Mouse (Mus musculus): ENCODE data around the gene Ift52.
"Not testable (repeated sequence)": the region's sequence is repeated elsewhere in the genome, so short reads cannot be mapped to it uniquely, and the experiment has no call there.

Ift52 gene

DNA sequence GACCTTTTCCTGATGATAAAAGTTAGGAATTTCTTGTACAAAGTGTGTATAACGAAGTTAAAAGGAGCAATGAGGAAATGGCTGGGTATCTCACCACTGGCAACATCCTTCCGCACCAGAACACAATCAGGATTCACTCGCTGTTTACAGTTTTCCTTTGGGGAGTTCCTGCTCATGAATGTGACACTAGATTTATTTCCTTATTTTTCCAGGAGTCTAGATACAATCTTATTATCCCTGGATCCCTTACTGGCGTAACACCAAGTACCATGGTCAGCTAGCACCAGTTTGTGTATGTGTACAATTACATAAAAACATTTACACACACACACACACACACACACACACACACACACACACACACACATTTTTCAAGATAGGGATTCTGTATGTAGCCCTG is 9.9 kb upstream of the Ift52 start:
- in situ Hi-C loops (cut with MboI; ENCODE audit: low sequenced_read_pairs) = no loop called here

DNA sequence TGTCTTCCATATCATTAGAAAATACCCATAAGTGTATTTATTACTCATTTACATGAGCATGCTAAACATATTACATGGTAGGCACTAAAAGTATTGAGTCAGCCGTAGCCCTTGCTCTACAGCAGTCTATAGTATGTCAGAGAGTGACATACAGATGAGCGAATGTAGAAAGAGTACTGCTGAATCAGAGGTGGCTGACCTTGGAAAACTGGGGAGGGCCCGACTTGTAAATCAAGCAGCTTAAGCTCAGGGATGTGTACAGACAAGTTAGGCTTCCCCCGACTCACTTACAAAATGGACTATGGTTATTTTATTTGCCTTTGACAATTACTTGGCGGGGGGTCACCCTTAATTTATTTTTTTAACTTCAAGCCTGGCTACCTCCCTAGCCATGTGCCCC is 14.1 kb downstream of the Ift52 start:
- in situ Hi-C loops (cut with MboI; ENCODE audit: low sequenced_read_pairs) = no loop called here

DNA sequence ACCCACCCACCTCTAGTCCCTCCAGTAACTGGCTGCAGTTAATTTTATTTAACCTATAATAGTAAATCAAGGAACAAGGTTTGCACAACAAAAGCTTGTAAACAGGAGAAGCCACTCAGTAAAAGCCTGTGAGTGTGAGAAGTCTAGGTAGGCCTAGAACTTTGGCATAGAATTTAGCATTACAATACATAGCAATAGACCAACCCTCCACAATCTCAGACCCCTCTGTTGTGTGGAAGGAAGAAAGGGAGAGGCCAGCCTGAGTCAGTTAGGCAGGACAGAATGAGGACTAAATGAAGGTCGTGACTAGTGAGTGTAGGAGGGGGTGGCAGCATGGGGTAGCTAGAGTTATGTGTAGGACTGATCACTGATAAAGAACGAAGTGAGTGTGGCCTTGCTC is 14.6 kb downstream of the Ift52 start:
- in situ Hi-C loops (cut with MboI; ENCODE audit: low sequenced_read_pairs) = no loop called here

DNA sequence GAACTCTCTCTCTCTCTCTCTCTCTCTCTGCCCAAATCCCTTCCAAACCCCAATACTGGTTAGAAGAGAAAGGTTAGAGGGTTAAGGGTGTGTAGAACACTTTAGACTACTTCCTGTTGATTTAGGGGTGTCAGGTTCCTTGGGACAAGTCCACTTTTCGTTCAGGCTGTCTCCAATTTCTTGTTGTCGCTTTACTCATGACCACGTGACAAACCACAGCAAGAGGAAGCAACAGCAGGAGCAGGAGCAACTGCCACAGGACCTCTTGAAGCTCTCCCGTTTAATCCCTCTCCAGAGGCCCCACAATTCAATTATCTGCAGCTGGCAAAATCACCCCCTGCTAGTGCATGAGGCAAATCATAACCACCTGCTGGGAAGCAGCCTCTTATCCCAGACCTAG is 15.5 kb downstream of the Ift52 start:
- in situ Hi-C loops (cut with MboI; ENCODE audit: low sequenced_read_pairs) = no loop called here

DNA sequence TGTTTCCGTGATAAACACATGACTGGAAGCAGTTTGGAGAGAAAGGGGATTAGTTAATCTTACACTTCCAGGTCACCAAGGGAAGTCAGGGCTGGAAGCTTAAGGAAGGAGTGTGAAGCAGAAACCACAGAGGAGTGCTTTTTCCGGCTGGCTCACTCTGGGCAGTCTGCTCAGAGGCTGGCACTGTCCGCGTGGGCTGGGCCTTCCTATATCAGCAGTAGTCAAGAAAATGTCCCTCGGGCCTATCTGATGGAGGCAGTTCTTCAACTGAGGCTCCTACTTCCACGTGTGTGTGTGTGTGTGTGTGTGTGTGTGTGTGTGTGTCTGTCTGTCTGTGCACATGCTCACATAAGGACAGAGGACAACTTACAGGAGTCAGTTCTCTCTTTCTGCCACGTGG is 22.8 kb downstream of the Ift52 start:
- in situ Hi-C loops (cut with MboI; ENCODE audit: low sequenced_read_pairs) = no loop called here

DNA sequence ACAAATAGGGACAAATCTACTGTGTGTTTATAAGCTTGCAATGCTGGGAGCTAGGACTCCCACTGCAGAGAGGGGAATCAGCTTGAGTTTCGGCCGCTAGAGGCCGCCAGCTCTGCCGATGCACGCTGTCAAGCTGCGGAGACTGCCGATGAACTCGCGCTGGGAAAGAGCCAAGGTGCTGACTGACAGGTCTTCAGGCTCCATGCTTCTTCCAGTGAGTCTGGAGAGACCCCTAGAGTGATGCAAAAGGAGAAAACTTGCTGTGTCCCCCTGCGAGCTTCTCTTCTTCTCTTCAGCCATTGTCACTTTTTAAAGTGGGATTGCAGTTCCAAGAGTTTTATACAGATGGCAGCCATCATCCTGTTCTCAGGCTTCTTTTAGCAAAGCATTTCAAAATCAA is 31.0 kb downstream of the Ift52 start:
- in situ Hi-C loops (cut with MboI; ENCODE audit: low sequenced_read_pairs) = no loop called here

DNA sequence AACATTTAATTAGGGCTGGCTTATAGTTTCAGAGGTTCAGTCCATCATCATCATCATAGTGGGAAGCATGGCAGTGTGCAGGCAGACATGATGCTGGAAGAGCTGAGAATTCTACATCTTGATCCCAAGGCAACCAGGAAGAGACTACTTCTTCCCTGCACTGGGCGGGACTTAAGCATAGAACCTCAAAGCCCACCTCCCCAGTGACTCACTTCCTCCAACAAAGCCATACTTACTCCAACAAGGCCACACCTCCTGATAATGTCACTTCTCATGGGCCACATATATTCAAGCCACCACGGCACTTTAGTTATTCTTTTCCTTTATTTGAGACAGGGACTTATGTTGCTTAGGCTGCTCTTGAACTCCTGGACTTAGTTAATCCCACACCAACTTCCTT is 32.0 kb downstream of the Ift52 start:
- in situ Hi-C loops (cut with MboI; ENCODE audit: low sequenced_read_pairs) = no loop called here

DNA sequence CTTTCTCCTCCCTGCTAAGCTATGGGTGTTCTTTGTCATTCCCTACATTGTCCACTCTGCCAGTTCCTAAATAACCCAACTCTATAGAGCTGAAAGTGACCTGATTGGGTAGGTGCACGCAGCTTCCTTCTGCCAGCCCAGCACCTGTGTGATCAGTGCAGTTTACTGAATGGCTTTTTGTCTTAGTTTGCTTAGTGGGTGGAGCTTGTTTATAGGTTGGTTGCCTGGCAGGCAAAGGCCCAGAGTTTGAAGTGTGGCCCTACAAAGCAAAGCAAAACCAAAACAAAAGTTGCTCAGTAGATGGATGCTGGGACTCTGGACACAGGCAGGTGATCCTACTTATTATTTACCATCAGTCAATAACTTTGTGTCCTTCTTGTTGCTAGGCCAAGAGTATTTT is 34.5 kb downstream of the Ift52 start:
- in situ Hi-C loops (cut with MboI; ENCODE audit: low sequenced_read_pairs) = no loop called here

DNA sequence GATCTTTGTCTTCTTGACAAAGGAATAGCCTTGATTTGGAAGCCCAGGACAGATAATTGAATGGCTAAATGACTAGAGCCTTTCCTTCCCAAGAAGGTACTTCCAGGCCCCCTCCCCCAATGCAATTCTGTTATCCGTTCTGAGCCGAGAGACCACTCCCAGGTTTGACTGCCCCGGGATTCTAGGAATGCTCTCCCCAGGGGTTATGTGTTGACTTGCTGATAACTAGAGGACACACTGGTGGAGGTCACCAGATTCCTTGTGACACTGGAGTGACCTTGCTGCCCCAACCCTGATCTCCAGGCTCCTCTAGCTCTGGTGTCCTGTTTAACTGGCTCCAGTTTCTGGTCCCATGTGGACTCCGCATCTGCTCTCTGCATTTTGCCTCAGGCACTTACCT is 34.9 kb downstream of the Ift52 start:
- in situ Hi-C loops (cut with MboI; ENCODE audit: low sequenced_read_pairs) = no loop called here

DNA sequence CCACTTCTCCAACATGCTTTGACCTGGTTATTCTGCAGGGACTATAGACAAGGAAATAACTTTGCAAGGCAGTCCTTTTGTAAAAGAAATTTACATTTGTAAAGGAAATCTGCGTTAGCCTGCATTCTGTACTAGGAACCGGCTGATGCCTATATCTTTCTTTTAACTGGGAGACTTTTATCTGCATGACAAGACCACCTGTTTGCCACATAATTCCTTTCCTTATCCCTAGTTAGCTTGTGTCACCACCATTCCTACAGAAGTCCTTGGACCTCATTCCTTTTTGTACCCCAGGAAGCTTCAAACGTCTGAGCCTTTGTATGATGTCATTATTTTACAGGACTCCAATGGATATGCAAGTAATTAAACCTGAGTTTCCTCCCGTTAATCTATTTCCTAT is 35.7 kb downstream of the Ift52 start:
- in situ Hi-C loops (cut with MboI; ENCODE audit: low sequenced_read_pairs) = no loop called here

DNA sequence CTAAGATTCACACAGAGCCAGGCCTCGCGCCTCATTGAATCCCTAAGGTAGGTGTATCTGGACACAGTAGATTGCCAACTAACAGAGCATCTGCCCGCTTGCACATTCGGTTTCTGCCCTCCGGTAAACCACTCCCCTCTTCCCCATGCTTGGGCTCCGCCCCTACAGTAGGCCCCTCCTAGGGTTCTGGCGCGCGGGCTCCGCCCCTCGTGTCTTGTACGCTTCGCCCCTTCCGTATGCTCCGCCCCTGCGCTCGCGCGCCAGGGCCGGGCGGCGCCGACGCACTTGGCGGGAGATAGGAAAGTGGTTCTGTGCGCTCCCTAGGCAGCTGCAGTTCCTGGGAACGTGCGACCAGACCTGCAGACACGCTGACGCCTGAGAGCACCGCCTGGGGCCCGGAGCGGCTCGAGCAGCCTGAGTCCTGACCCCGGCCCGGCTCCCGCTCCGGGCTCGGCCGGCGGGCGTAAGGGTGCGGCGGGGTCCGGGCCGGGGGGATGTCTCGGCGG is 37.2 kb downstream of the Ift52 start, which contains the start of gene Mybl2:
Gene Mybl2 (plus strand): TSS at position 353 of the 506 bp plus-strand sequence.
- in situ Hi-C loops (cut with MboI; ENCODE audit: low sequenced_read_pairs) = no loop called here

DNA sequence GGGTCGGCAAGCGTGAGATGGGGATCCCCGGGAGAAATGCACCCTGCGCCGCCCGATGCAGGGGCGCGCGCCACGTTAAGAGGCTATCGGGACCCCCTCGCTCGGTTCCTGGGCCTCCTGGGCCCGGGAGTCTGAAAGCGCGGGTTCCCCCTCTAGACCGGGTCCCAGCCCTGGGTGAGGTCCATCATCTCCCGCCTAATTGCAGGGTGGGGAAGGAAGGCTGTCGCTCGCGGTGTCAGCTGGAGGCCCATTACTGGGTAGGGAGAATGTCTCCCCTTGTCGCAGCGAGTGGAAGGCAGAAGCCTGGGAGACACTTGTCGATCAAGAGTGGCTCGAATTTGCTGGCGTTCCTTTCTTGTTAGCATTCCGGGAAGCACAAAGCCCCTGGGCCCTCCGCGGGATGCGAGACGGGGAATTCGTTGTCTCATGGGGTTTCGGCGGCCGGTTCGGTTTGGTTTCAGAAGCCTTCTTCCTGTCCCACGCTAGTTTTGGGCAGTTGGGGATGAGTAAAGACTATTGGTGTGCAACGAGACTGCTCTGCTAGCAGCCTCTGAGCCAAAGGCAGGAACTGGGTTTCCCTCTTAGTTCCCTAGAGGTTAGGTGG is 37.8 kb downstream of the Ift52 start:
- in situ Hi-C loops (cut with MboI; ENCODE audit: low sequenced_read_pairs) = no loop called here

DNA sequence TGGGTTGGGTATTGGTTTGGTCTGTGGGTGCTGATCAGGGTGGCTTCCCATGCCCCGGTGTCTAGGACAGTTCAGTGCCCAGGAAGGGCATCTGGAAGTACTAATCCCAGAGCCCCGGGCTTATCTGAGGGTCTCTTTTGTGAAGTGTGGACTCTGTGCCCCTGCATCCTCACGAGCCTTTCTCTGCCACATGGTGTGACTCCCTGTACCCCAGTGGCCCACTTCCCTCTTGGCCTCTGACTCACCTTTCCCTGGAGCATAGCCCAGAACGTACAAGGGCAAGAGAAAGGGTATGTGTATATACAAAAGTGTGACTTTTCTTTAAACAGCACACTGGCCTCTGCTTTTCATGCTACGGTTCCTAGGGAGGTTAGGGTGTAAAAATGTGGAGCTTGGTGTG is 38.6 kb downstream of the Ift52 start:
- in situ Hi-C loops (cut with MboI; ENCODE audit: low sequenced_read_pairs) = no loop called here

DNA sequence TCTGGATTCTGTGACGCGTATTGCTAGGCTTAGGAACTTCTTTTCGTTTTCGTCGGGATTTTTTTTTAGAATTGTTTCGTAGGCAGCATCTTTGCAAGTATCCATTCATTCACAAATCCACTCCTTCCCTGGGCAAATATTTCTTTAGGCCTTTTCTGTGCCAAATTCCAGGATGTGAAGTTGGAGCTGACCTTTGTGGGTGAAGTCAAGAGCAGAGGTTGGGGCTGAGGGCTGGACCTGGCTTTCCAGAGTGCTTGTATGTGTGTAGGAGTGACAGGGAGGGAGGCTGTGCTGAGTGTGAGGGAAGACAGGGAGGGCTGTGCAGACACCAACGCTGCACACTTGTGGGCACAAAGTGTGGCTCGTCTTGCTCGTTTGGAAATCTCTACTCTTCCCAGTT is 39.4 kb downstream of the Ift52 start:
- in situ Hi-C loops (cut with MboI; ENCODE audit: low sequenced_read_pairs) = no loop called here

DNA sequence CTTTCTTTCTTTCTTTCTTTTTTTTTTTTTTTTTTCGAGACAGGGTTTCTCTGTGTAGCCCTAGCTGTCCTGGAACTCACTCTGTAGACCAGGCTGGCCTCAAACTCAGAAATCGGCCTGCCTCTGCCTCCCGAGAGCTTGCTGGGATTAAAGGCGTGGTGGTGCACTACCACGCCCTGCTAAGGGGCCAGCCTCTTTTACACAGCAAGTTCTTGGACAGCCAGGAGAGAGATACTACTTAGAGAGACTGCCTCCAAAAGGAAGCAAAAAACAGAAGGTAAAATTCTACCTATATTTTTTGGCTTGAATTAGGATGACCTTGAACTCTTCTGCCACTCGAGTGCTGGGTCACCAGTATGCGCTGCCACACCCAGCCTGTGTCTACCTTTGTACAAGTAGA is 41.8 kb downstream of the Ift52 start:
- in situ Hi-C loops (cut with MboI; ENCODE audit: low sequenced_read_pairs) = not testable (repeated sequence)

DNA sequence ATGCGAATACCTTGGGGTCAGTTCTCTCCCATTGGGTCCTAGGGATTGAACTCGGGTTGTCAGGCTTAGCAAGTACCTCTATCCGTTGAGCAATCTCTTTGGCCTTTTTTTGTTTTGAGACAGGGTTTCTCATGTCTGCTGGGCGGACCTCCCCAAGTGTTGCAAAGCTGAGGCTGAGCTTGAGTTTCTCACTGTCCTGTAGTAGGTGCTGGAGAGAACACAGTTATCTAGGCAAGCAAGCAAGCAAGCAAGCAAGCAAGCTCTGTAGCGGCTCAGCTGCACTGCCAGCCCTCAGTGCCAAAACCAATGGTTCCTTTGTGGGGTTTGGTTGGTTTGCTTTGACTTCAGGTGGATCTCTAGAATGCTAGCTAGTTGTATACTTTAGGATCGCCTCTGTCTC is 43.5 kb downstream of the Ift52 start:
- in situ Hi-C loops (cut with MboI; ENCODE audit: low sequenced_read_pairs) = no loop called here

DNA sequence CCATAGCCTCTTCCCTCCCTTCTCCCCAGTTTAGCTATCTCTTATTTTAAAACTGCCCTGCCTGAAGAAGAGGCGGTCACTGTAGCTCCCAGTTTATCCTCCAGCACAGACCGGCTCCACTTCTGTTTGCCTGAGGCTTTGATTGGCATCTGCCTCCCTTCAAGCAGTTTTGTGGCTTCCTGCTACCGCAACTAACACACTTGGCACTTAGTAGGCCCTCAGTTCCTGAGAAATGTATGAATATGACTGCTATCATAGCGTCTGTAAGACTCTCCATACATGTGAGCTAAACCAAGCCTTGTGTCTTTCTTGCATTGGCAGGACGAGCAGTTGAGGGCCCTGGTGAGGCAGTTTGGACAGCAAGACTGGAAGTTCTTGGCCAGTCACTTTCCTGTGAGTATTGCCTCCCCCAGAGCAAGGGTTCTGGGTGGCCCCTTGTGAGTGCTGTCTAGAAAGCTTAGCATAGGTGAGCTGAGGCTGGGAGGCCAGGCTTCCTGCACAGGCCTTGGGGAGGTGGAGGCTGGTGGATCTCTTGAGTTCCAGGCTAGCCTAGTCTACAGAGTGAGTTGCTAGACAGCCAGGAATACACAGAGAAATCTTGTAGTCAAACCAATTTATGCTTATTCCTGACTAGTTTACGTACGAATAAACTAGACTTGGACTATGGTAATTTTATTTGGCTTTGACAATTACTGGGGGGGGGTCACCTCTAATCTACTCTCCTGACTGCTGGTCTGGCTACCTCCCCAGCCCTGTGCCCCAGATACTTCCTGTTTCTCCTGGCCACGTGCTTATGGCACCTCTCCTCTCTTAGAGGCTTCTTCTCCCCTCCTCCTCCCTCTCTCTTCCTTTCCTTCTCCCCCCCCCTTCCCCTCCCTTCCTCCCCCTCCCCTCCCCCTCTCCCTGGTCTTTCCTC is 44.3 kb downstream of the Ift52 start:
- in situ Hi-C loops (cut with MboI; ENCODE audit: low sequenced_read_pairs) = no loop called here

DNA sequence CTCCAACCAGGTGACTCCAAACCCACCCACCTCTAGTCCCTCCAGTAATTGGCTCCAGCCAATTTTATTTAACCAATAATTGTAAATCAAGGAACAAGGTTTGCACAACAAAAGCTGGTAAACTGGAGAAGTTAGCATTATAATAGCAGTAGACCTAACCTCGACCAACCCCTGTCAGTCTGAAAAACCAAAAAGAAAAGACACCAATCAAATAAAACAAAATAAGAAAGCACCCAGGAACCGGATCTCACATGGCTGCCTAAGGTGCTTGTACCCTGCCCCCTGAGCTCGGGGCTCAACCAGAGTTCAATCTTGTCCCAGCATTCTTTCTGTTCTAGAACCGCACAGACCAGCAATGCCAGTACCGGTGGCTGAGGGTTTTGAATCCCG is 45.0 kb downstream of the Ift52 start:
- in situ Hi-C loops (cut with MboI; ENCODE audit: low sequenced_read_pairs) = no loop called here

DNA sequence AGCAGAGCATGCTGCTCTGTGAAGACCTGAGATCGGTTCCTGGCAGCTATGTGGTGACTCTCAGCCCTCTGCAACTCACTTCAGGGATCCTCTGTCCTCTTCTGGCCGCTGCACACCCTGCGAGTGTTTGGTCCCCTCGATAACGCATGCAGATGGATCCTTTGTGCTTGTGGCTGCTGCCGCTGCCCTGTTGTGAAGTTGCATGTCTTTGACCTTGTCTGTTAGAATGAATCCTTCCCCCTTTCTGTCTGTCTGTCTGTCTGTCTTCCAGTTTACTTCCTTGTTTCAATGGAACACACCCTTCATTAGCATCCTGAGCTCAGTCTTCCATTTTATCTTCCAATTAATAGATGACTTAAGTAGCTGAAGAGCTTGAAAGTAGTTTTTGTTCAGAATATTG is 49.2 kb downstream of the Ift52 start:
- in situ Hi-C loops (cut with MboI; ENCODE audit: low sequenced_read_pairs) = no loop called here

DNA sequence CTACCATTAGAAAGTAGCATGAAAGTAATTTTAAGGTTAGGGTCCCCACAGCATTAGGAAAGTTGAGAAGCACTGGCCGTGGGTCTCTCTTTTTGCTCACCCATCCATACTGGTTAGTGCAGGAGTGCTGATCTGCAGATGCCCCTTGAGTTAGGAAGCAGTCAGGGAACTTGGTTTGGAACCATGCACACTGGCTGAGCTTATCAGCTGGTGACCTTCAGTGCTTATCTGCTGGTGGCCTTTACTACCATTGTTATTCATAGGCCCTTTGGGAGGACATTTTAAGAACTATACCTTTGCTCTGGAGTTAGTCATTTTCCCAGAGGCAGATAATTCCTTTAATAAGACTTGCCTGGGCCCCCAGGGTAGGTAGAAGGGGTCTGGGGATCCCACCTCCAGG is 50.1 kb downstream of the Ift52 start:
- in situ Hi-C loops (cut with MboI; ENCODE audit: low sequenced_read_pairs) = no loop called here

DNA sequence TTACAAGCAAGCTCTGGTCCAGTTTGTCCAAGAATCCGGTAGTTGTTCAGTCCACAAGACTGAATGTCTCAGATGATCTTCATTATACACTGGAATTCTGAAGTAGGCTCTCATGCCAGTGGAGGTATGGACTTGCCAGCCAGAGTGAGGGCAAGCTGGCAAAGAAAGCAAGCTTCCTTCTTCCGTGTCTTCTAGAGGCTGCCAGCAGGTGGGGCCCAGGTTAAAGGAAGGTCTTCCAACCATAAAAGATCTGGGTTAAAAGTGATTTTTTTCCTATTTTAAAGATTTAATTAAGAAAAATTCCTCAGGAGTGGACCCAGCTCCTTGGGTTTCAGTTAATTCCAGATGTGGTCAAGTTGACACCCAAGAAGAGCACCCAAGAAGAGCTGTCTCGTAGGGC is 53.1 kb downstream of the Ift52 start:
- in situ Hi-C loops (cut with MboI; ENCODE audit: low sequenced_read_pairs) = no loop called here

DNA sequence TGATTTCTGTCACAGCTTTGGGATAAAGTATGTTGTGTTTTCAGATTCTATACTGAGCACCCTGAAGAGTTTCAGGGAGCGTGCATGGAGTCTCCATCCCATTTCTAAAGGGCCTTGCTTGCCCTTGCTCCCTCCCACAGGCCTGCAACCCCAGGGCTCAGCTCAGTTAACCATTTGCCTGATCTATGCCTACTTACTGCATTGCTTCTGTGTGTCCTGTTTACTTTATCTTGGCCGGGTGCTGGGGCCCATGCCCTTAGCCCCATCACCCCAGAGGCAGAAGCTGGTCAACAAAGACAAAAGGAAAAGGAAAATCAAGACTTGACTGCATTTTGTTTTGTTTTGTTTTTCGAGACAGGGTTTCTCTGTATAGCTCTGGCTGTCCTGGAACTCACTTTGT is 54.4 kb downstream of the Ift52 start:
- in situ Hi-C loops (cut with MboI; ENCODE audit: low sequenced_read_pairs) = no loop called here
